Comparison of ENCODE assay signal across 12 mouse cellular contexts in genomic region chr4:129260678-129261077, GRCm38 (mm10). TPM values are rescaled to one million over a fixed set of nuclear protein-coding genes. Genes with fewer than 3 reads are reported as not detected.
DNase-seq lines count a peak whose midpoint lies in the region; ATAC-seq lines count a peak whose summit lies in the region.
"Had no signal": no experiment of that assay in that cellular context is flagged by ENCODE, and none has a peak within 500 bp of the region (broad histone marks: within the 10 kb centered on the region; RNA-seq: fewer than 3 reads in every experiment).

No protein-coding gene starts in this region.

- H3K36me3 ChIP-seq in megakaryocyte, embryonic 14.5 days (replicated peaks; ENCODE audit: low read length): no peaks in the 10 kb centered on the region
- no peaks in the 10 kb centered on the region for H3K36me3 ChIP-seq in heart, embryonic 12.5 days
- H3K36me3 ChIP-seq: limb, embryonic 15.5 days had no signal

- H3K27ac ChIP-seq in heart, embryonic 12.5 days (ENCODE audit: poor library complexity, severe bottlenecking): no peak overlapping the region
- H3K27ac ChIP-seq: limb, embryonic 15.5 days had no signal

- no peaks in the 10 kb centered on the region for H3K9me3 ChIP-seq in megakaryocyte, embryonic 14.5 days
- no peaks in the 10 kb centered on the region for H3K9me3 ChIP-seq in heart, embryonic 12.5 days (replicated peaks)
- H3K9me3 ChIP-seq: limb, embryonic 15.5 days had no signal

- 0 out of 2 replicates have a peak overlapping the region, but pooled peaks have one; percentile 21 for H3K4me2 ChIP-seq in heart, embryonic 12.5 days
- H3K4me2 ChIP-seq: limb, embryonic 15.5 days had no signal

- ATAC-seq in megakaryocyte, adult 5-6 weeks (ENCODE audit: poor library complexity, severe bottlenecking): no peak
- ATAC-seq in heart, embryonic 12.5 days (ENCODE audit: insufficient number of reproducible peaks, low FRiP score): no peak
- ATAC-seq: intestine, postnatal 0 days had no signal

- no peaks in the 10 kb centered on the region for H3K27me3 ChIP-seq in megakaryocyte, embryonic 14.5 days (replicated peaks)
- peaks cover 59% of the 10 kb centered on the region for H3K27me3 ChIP-seq in heart, embryonic 12.5 days (replicated peaks)
- H3K27me3 ChIP-seq: limb, embryonic 15.5 days had no signal

- peak; percentile 16 for DNase-seq in embryo, embryonic 11 days
- no peak for DNase-seq in embryo, embryonic 9.5 days (ENCODE audit: extremely low spot score)
- DNase-seq in retina, postnatal 1 day: peak; percentile 53
- no peak for DNase-seq in layer of hippocampus, postnatal 14 days (ENCODE audit: low spot score in 2 of 2)
- no peak for DNase-seq in layer of hippocampus, postnatal 25 days (ENCODE audit: extremely low spot score in 1 of 2, low spot score in 1 of 2)
- DNase-seq: cerebellum, adult 9-11 months; spleen, adult 18-20 months had no signal

- 12% methylated on average over 6 of the region's 6 CpGs for WGBS in heart, embryonic 12.5 days

- peak overlapping the region; percentile 64 for H3K4me3 ChIP-seq in megakaryocyte, embryonic 14.5 days (replicated peaks)
- no peak overlapping the region for H3K4me3 ChIP-seq in heart, embryonic 12.5 days
- H3K4me3 ChIP-seq: limb, embryonic 15.5 days had no signal

- 0 out of 2 replicates have a peak overlapping the region, but pooled peaks have one; percentile 21 for H3K9ac ChIP-seq in heart, embryonic 12.5 days
- H3K9ac ChIP-seq: limb, embryonic 15.5 days had no signal

- H3K4me1 ChIP-seq in megakaryocyte, embryonic 14.5 days: peaks cover 88% of the 10 kb centered on the region
- peaks cover 35% of the 10 kb centered on the region for H3K4me1 ChIP-seq in heart, embryonic 12.5 days (replicated peaks)

RNA-seq across cellular contexts. Expression of gene C77080, which starts 0.5 kb away (rescaled TPM):
- polyA plus RNA-seq in megakaryocyte, embryonic 14.5 days (2012; ENCODE audit: insufficient read depth, low replicate concordance): 6.4 and 8.7 TPM in 2 replicates
- total RNA-seq in megakaryocyte, adult 5-6 weeks (2015): not detected in 2 replicates
- not detected in 2 replicates for total RNA-seq in megakaryocyte, adult 5-6 weeks (2017)
- polyA plus RNA-seq in heart, embryonic 12.5 days (2016; fragmentation: Nextera tagmentation; extraction: Ambion mirVana): 1.2 and 1.6 TPM in 2 replicates
- 10 to 100 TPM; 10.7 to 11.7 TPM for total RNA-seq in layer of hippocampus, postnatal 14 days (2021)
- 1 to 10 TPM; 7.5 to 7.7 TPM for total RNA-seq in layer of hippocampus, postnatal 25 days (2021)

RNA-seq across cellular contexts. Expression of gene Sync, which starts 26.7 kb away (rescaled TPM):
- polyA plus RNA-seq in megakaryocyte, embryonic 14.5 days (2012; ENCODE audit: insufficient read depth, low replicate concordance): not detected in 2 replicates
- total RNA-seq in megakaryocyte, adult 5-6 weeks (2015): not detected in 2 replicates
- total RNA-seq in megakaryocyte, adult 5-6 weeks (2017): 1.3 TPM in 1 of 2 replicates, not detected in the other
- polyA plus RNA-seq in heart, embryonic 12.5 days (2016; fragmentation: Nextera tagmentation; extraction: Ambion mirVana): 1.1 and 1.3 TPM in 2 replicates
- total RNA-seq in layer of hippocampus, postnatal 14 days (2021): 1 to 10 TPM; 1.2 TPM
- total RNA-seq in layer of hippocampus, postnatal 25 days (2021): 1 to 10 TPM in 1 of 2 experiments, under 1 TPM in 1; 0.79 to 1.3 TPM

Comparison
In these comparisons a context has a peak if more than half of its experiments do, and no peak if none do; other contexts are left out.
1. DNase-seq: peak in embryo, embryonic 11 days (single experiment) and retina, postnatal 1 day (single experiment); none in embryo, embryonic 9.5 days (single experiment), layer of hippocampus, postnatal 14 days (0 of 2) and layer of hippocampus, postnatal 25 days (0 of 2).
2. RNA of gene C77080, which starts 0.5 kb away (total RNA-seq): 10.7 to 11.7 TPM in layer of hippocampus, postnatal 14 days and 7.5 to 7.7 TPM in layer of hippocampus, postnatal 25 days; not detected in megakaryocyte, adult 5-6 weeks; every median in the first group is over 4 times any median in the second.